Mouse (Mus musculus) olfactory bulb, adult 2 months (tissue): ENCODE data around the gene Thop1.
A peak's percentile ranks its signal among the peaks of the same experiment; 100 is the strongest.

Experiments used
- CTCF ChIP-seq: fragments of 200-500 bp; IDR thresholded peaks from 2 replicates; pipeline ENCODE4 v1.5.1; 2012; ENCODE audit warnings: low read depth, mild to moderate bottlenecking, low read length, moderate library complexity; ENCODE audit not compliant: insufficient read depth
- POLR2A ChIP-seq: fragments of 200-500 bp; IDR thresholded peaks from 2 replicates; pipeline ENCODE4 v1.6.1; 2012; ENCODE audit warnings: mild to moderate bottlenecking, low read depth, low read length, moderate library complexity; ENCODE audit not compliant: insufficient read depth

- TF ChIP-seq POLR2A: peak; percentile 93
- no peak for TF ChIP-seq CTCF
Observed at GRCm38 (mm10) chr10:81069836-81070235, at the start of gene Thop1.
